Comparison of ENCODE assay signal across 8 mouse cellular contexts in genomic region chr10:97312509-97312908, GRCm38 (mm10).
DNase-seq lines count a peak whose midpoint lies in the region; ATAC-seq and TF ChIP-seq lines count a peak whose summit lies in the region.

No protein-coding gene starts in this region.

- ATAC-seq in cerebellum, adult (ENCODE audit: insufficient number of reproducible peaks, low FRiP score, low TSS enrichment) = 0 out of 2 replicates have a peak, but pooled peaks have one; percentile 1

- no peaks in the 10 kb centered on the region for H3K36me3 ChIP-seq in thymus, adult 2 months (ENCODE audit: control insufficient read depth, insufficient read depth, low read length)
- no peaks in the 10 kb centered on the region for H3K36me3 ChIP-seq in limb, embryonic 10.5 days
- H3K36me3 ChIP-seq in myocyte (ENCODE audit: control insufficient read depth, insufficient read depth) = no peaks in the 10 kb centered on the region

- no peak for TF ChIP-seq CTCF in thymus, adult 2 months (IDR thresholded peaks at IDR 0.05; ENCODE audit: borderline replicate concordance, control insufficient read depth, extremely low read depth, insufficient read depth, low read length, poor library complexity)

- peaks cover 2% of the 10 kb centered on the region; the same call in 1 of the 2 replicates for H3K4me1 ChIP-seq in thymus, adult 2 months (replicated peaks; ENCODE audit: control insufficient read depth, insufficient read depth, low read length)
- peaks cover 13% of the 10 kb centered on the region; the same call in 1 of the 2 replicates for H3K4me1 ChIP-seq in limb, embryonic 10.5 days

- intact Hi-C loops in left cerebral cortex, postnatal 36 days (cut with DNase I) = loop anchor here (2.0 to 10.0 kb wide), 2 partner anchors 358 to 696 kb away; partner anchors contain the start of gene Btg1

- H3K27ac ChIP-seq in thymus, adult 2 months (ENCODE audit: control insufficient read depth, insufficient read depth, low read length) = 0 out of 2 replicates have a peak overlapping the region, but pooled peaks have one; percentile 23
- H3K27ac ChIP-seq in limb, embryonic 10.5 days = peak overlapping the region; percentile 93

- H3K79me2 ChIP-seq in myocyte (ENCODE audit: control insufficient read depth, insufficient read depth) = no peaks in the 10 kb centered on the region

- H3K4me3 ChIP-seq in thymus, adult 2 months (ENCODE audit: control insufficient read depth, insufficient read depth, low read length) = no peak overlapping the region
- H3K4me3 ChIP-seq in limb, embryonic 10.5 days = peak overlapping the region; percentile 57
- peak overlapping the region; percentile 30 for H3K4me3 ChIP-seq in myocyte

- H3ac ChIP-seq in myocyte (ENCODE audit: control insufficient read depth, insufficient read length) = no peak overlapping the region

- DNase-seq in cerebellum, postnatal 10 days = no peak
- DNase-seq in thymus, adult 2 months = peak; percentile 16
- DNase-seq in thymus, postnatal 36 days = no peak
- no peak for DNase-seq in limb, embryonic 10.5 days (ENCODE audit: low spot score)
- DNase-seq in yolk sac, embryonic 10.5 days (ENCODE audit: low spot score) = no peak
- no peak for DNase-seq in left cerebral cortex, postnatal 36 days (ENCODE audit: low spot score in 2 of 2)

- H3K27me3 ChIP-seq in thymus, adult 2 months (ENCODE audit: control insufficient read depth, insufficient read depth, low read length) = no peaks in the 10 kb centered on the region
- no peaks in the 10 kb centered on the region for H3K27me3 ChIP-seq in limb, embryonic 10.5 days (ENCODE audit: low read depth, poor library complexity, severe bottlenecking)
- no peaks in the 10 kb centered on the region for H3K27me3 ChIP-seq in myocyte (ENCODE audit: control insufficient read depth, insufficient read depth, insufficient read length)

- no peaks in the 10 kb centered on the region for H3K9me3 ChIP-seq in limb, embryonic 10.5 days (replicated peaks)

- 6% methylated on average over 12 of the region's 12 CpGs for WGBS in thymus, adult 2 months
- WGBS in limb, embryonic 10.5 days = 56% methylated on average over 12 of the region's 12 CpGs

- TF ChIP-seq POLR2A in thymus, adult 2 months (IDR thresholded peaks at IDR 0.05; ENCODE audit: control insufficient read depth, extremely low read depth, insufficient read depth, low read length, poor library complexity) = no peak
- TF ChIP-seq POLR2A in myocyte (IDR thresholded peaks at IDR 0.05; ENCODE audit: insufficient read length, low read depth) = no peak

- peak overlapping the region; percentile 30 for H3K4me2 ChIP-seq in myocyte (ENCODE audit: low read depth)

TF ChIP-seq in myocyte, 11 proteins besides CTCF, POLR2A, EP300 and RAD21:
- TF ChIP-seq MYOG (IDR thresholded peaks at IDR 0.05; ENCODE audit: control insufficient read depth in 1 of 3, insufficient read depth in 1 of 3, insufficient read length in 2 of 3, low read depth in 2 of 3) (no peak), TCF12 (IDR thresholded peaks at IDR 0.05; ENCODE audit: insufficient read depth, poor library complexity, severe bottlenecking) (no peak), MYOD1 (IDR thresholded peaks at IDR 0.05; ENCODE audit: control insufficient read depth in 1 of 3, insufficient read length in 2 of 3, low read depth in 2 of 3) (no peak), USF1 (IDR thresholded peaks at IDR 0.05; ENCODE audit: low read depth) (no peak), E2F4 (IDR thresholded peaks at IDR 0.05; ENCODE audit: insufficient read depth) (no peak), POLR2AphosphoS2 (IDR thresholded peaks at IDR 0.05; ENCODE audit: insufficient read length, low read depth) (no peak), TCF3 (IDR thresholded peaks at IDR 0.05; ENCODE audit: insufficient read length, low read depth) (no peak), CEBPB (IDR thresholded peaks at IDR 0.05; ENCODE audit: insufficient read depth, poor library complexity, severe bottlenecking) (no peak), SRF (IDR thresholded peaks at IDR 0.05; ENCODE audit: control insufficient read depth, insufficient read length, low read depth) (no peak), MAX (IDR thresholded peaks at IDR 0.05; ENCODE audit: low read depth) (no peak), REST (IDR thresholded peaks at IDR 0.05; ENCODE audit: insufficient read depth, insufficient read length) (no peak)
